Mouse (Mus musculus) lung, postnatal 0 days (tissue): Measurements from ENCODE around the gene Yy1. TPM values are rescaled to one million over a fixed set of nuclear protein-coding genes. Genes with fewer than 3 reads are reported as not detected.

Source experiments
- ATAC-seq: fragments of 200-750 bp; cut with Nextera tagmentation; 2 replicates; pipeline ENCODE4 v1.8.0; 2017; ENCODE audit warnings: moderate library complexity
- DNase-seq: peaks from one replicate; pipeline ENCODE4 v3.0.0-alpha.2; 2016; ENCODE audit warnings: low spot score
- H3K27ac ChIP-seq: fragments of 300-500 bp; sonication (generic); 2 replicates; pipeline ENCODE4 v1.5.1; 2014; ENCODE audit warnings: antibody characterized with exemption, mild to moderate bottlenecking, low read length, mixed read lengths
- H3K27me3 ChIP-seq: fragments of 300-500 bp; sonication (generic); replicated peaks from 2 replicates; pipeline ENCODE4 v1.6.1; 2014; ENCODE audit warnings: low read length, mixed read lengths; ENCODE audit not compliant: insufficient read depth
- H3K36me3 ChIP-seq: fragments of 300-500 bp; sonication (generic); 2 replicates; pipeline ENCODE4 v1.6.1; 2014; ENCODE audit warnings: low read length, mixed read lengths; ENCODE audit not compliant: insufficient read depth
- H3K4me1 ChIP-seq: fragments of 300-500 bp; sonication (generic); 2 replicates; pipeline ENCODE4 v1.6.1; 2014; ENCODE audit warnings: antibody characterized with exemption, low read depth, low read length, mixed read lengths; ENCODE audit not compliant: insufficient read depth
- H3K4me2 ChIP-seq: fragments of 300-500 bp; sonication (generic); replicated peaks from 2 replicates; pipeline ENCODE4 v1.6.1; 2014; ENCODE audit warnings: low read depth, mild to moderate bottlenecking, low read length, moderate library complexity, mixed read lengths
- H3K4me3 ChIP-seq: fragments of 300-500 bp; sonication (generic); 2 replicates; pipeline ENCODE4 v1.5.1; 2014; ENCODE audit warnings: low read depth, low read length
- H3K9ac ChIP-seq: fragments of 300-500 bp; sonication (generic); replicated peaks from 2 replicates; pipeline ENCODE4 v1.6.1; 2014; ENCODE audit warnings: low read depth, mild to moderate bottlenecking
- H3K9me3 ChIP-seq: fragments of 300-500 bp; sonication (generic); 2 replicates; pipeline ENCODE4 v1.6.1; 2016; ENCODE audit warnings: low read length, mixed read lengths
- CTCF ChIP-seq: IDR thresholded peaks from 2 replicates; pipeline ENCODE4 v1.5.1; 2016; ENCODE audit warnings: antibody characterized with exemption, mild to moderate bottlenecking
- EP300 ChIP-seq: IDR thresholded peaks from 2 replicates; pipeline ENCODE4 v1.6.1; 2016; ENCODE audit warnings: antibody characterized with exemption, mild to moderate bottlenecking, control low read depth
- WGBS: fragments of 180-500 bp; shearing (Covaris S2); extraction: QIAGEN DNeasy Blood & Tissue Kit; methylation state at CpG from one replicate; pipeline ENCODE4 v1.1.7; 2014; 5-methylcytosine and 5-hydroxymethylcytosine counted together
- polyA plus RNA-seq: library from polyadenylated mRNA; unstranded; fragments of >200 nt; fragmentation: Nextera tagmentation; extraction: Ambion mirVana; gene quantifications from 2 replicates; pipeline ENCODE4 v1.2.1, GENCODE M21; 2015

Yy1 gene
- polyA plus RNA-seq, 1 experiment from 2014 or later, result 13.7 TPM

DNA sequence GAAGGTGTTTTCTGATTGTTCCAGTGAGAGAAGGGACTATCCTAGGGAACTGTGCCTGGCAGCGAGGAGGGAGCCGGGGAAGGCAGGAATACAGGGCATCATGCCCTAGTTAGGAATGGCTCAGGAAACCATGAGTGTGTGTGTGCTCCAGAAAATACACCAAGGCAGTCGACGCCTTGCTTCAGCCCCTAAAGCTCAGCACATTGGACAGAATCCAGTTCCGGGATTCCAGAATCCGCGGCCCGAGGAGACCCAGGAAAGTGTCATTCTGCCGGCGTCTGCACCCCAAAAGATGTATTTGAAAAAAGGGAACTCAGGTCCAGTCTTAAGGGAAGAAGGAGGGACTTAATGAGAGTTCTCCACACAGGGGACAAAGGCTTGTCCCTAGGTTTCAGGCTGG lies 26.5 kb upstream of the Yy1 start:
- DNase-seq (no peak), ATAC-seq (no peak)
- H3K36me3 ChIP-seq, result no peaks in the 10 kb centered on the region
- WGBS, result 39% methylated on average over 10 of the region's 10 CpGs
- peak overlapping the region; percentile 32 for H3K4me3 ChIP-seq
- H3K27ac ChIP-seq, result peak overlapping the region; percentile 96
- H3K4me2 ChIP-seq, result peak overlapping the region; percentile 72
- H3K9me3 ChIP-seq, result no peaks in the 10 kb centered on the region
- H3K27me3 ChIP-seq, result no peaks in the 10 kb centered on the region
- H3K9ac ChIP-seq, result peak overlapping the region; percentile 37
- H3K4me1 ChIP-seq, result peaks cover 8% of the 10 kb centered on the region
- TF ChIP-seq CTCF (no peak), EP300 (no peak)

DNA sequence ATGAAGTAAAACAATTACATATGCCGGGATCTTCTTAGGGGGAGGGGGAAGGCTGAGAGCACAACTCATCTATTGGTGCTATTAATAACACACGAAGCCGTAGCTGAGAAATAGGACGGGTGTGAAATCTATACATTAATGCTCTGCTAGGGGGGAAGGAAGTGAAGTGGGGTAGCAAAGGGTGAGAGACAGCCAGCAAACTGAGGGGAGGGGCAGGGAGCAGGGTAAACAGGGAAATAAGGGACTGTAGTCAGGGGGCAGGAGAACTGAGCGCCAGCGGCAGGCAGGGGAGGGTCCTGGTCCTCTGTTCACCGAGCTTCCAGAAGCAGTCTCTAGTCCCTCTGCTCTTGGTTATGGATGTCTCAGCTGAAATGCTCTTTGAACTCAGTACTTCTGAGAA lies 25.9 kb upstream of the Yy1 start:
- no peak overlapping the region for H3K4me3 ChIP-seq
- no peaks in the 10 kb centered on the region for H3K36me3 ChIP-seq
- ATAC-seq, result no peak
- peaks cover 8% of the 10 kb centered on the region for H3K4me1 ChIP-seq
- H3K9me3 ChIP-seq, result no peaks in the 10 kb centered on the region
- peak overlapping the region; percentile 96 for H3K27ac ChIP-seq
- peak overlapping the region; percentile 72; the same call in 1 of the 2 replicates for H3K4me2 ChIP-seq
- no peak for TF ChIP-seq EP300
- no peak for TF ChIP-seq CTCF
- H3K27me3 ChIP-seq, result no peaks in the 10 kb centered on the region
- no peak for DNase-seq
- H3K9ac ChIP-seq, result 0 out of 2 replicates have a peak overlapping the region, but pooled peaks have one; percentile 6
- 28% methylated on average over 7 of the region's 7 CpGs for WGBS

DNA sequence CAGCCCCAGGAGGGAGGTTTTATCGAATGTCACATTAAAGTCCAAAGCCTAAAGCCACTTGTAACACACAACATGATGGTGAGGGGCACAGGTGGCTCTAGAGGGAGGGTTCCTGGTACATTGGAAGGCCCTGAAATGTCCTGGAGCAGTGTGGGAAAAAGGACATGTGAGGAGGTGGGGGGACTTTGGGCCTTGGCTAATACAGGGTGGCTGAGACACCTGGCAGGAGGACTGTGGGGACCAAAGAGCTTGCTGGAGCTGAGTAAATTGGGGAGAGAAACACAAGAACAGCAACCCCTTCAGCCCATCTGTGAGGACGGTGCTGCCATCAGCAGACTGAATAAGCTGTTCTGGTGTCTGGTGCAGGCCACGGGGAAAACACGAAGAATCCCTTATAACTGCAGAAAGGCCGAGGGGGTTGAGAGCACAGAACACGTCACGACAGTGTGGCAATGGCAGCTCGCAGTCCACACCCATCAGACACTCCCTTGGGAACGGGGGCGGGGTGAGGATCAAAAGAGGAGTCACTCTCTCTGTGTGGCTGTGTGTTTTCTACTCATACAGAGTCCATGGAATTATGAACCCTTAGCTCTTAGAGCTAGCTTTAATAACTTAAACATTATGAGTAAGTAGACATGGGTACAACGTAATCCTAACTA lies 24.4 kb upstream of the Yy1 start:
- H3K27me3 ChIP-seq, result no peaks in the 10 kb centered on the region
- no peak overlapping the region for H3K4me2 ChIP-seq
- H3K9ac ChIP-seq, result no peak overlapping the region
- no peak for DNase-seq
- H3K9me3 ChIP-seq, result no peaks in the 10 kb centered on the region
- no peaks in the 10 kb centered on the region for H3K36me3 ChIP-seq
- H3K4me3 ChIP-seq, result no peak overlapping the region
- no peak for TF ChIP-seq EP300
- TF ChIP-seq CTCF, result no peak
- no peak overlapping the region for H3K27ac ChIP-seq
- ATAC-seq, result no peak
- 83% methylated on average over 11 of the region's 11 CpGs for WGBS
- peaks cover 8% of the 10 kb centered on the region for H3K4me1 ChIP-seq

DNA sequence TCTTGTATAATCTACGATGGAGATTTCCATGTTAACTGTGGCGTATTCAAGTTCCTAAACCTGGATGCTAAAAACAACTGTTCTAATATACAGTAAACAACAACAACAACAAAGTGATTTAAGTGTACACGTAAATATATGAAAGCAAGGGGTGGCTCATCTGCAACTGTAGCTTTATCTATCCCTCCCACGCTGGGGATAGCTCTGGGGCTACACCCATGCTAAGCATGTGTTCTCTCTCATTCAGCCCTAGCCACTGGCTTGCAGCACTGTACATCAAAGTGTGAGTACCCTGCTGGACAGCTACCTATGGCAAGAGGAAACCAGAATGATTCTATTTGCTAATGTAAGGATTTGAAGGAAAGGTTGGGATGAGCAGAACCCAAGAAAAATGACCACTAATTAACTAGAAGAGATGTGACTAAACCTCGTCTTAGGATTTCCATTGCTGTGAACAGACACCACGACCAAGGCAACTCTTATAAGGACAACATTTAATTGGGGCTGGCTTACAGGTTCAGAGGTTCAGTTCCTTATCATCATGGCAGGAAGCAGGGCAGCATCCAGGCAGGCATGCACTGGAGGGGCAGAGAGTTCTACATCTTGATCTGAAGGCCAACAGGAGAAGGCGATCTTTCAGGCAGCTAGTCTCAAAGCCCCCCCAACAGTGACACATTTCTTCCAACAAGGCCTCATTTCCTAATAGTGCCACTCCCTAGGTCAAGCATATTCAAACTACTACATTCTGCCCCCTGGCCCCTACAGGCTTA lies 12.5 kb upstream of the Yy1 start:
- no peak overlapping the region for H3K4me3 ChIP-seq
- no peak for TF ChIP-seq EP300
- TF ChIP-seq CTCF, result no peak
- DNase-seq (no peak), ATAC-seq (no peak)
- 94% methylated on average over 7 of the region's 7 CpGs for WGBS
- no peak overlapping the region for H3K27ac ChIP-seq
- no peak overlapping the region for H3K9ac ChIP-seq
- H3K4me2 ChIP-seq, result no peak overlapping the region
- no peaks in the 10 kb centered on the region for H3K4me1 ChIP-seq
- no peaks in the 10 kb centered on the region for H3K27me3 ChIP-seq
- no peaks in the 10 kb centered on the region for H3K36me3 ChIP-seq
- no peaks in the 10 kb centered on the region for H3K9me3 ChIP-seq

- Histone ChIP-seq H3K9ac (no peak overlapping the region), H3K4me2 (no peak overlapping the region), H3K27ac (no peak overlapping the region), H3K36me3 (no peaks in the 10 kb centered on the region), H3K4me3 (no peak overlapping the region), H3K27me3 (no peaks in the 10 kb centered on the region), H3K4me1 (no peaks in the 10 kb centered on the region; the same call in 1 of the 2 replicates), H3K9me3 (no peaks in the 10 kb centered on the region)
- WGBS, result 94% methylated on average over 4 of the region's 4 CpGs
- ATAC-seq (no peak), DNase-seq (no peak)
- TF ChIP-seq EP300 (no peak), CTCF (no peak)
Measured at GRCm38 (mm10) chr12:108785161-108785560, 7.6 kb upstream of the Yy1 start.

DNA sequence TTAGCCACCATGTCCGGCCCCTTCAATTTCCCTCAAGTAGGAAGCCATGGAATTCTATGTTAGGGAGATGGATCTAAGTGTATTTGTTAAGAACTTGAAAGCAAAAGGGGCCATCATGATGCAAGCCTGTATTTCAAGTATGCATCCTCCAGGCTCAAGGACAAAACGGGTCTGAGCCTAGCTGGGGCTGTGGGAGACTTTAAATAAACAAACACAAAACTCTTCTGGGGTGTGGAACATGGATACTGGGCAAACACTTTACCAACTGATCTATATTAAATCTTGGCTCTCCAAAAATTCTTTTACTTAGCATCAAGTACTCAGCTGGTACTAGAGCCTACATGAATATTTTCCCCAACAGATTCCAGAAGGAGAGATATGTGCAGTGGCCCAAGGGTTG lies 5.4 kb upstream of the Yy1 start:
- DNase-seq (peak; percentile 47), ATAC-seq (peak; percentile 69)
- no peak overlapping the region for H3K4me3 ChIP-seq
- H3K9me3 ChIP-seq, result no peaks in the 10 kb centered on the region
- WGBS, result 49% methylated on average over 2 of the region's 2 CpGs
- no peak overlapping the region for H3K27ac ChIP-seq
- no peaks in the 10 kb centered on the region for H3K27me3 ChIP-seq
- no peaks in the 10 kb centered on the region for H3K36me3 ChIP-seq
- no peaks in the 10 kb centered on the region; the same call in 1 of the 2 replicates for H3K4me1 ChIP-seq
- no peak overlapping the region for H3K4me2 ChIP-seq
- TF ChIP-seq EP300 (peak; percentile 58; the same call in 1 of the 2 replicates), CTCF (no peak)
- H3K9ac ChIP-seq, result no peak overlapping the region
